Mouse (Mus musculus) effector memory CD4-positive, alpha-beta T cell, adult 5 months (primary cell): ENCODE results near the gene Gm13769. TPM values are rescaled to one million over a fixed set of nuclear protein-coding genes. Genes with fewer than 3 reads are reported as not detected.

Source experiments
- polyA plus RNA-seq: library from polyadenylated mRNA; unstranded; fragments of 100-300 nt; shearing (Covaris generic); gene quantifications from one replicate; pipeline ENCODE4 v1.2.1, GENCODE M21; 2017

Gene Gm13769
- not detected for polyA plus RNA-seq

DNA sequence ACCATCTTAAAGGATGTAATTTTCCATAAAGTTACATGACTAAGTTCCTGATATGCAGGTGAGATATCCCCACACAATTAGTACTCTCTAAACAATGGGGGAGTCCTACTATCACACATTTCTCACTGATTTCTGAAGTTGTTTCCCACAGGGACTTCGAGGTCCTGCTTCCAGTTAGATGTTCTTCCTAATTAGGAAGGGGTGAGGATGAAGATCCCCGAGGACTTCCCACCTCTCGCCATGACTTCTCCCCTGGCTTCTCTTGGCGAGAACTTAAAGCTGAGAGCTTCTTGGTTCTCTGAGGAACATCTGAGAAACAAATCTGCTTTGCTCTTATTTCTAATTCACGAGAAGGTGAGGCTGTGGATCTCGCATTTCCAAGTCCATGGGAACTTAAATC is at the start of gene Gm13769:
Gene Gm13769, plus strand, starts transcription at position 301 of the 400 bp plus-strand sequence.

DNA sequence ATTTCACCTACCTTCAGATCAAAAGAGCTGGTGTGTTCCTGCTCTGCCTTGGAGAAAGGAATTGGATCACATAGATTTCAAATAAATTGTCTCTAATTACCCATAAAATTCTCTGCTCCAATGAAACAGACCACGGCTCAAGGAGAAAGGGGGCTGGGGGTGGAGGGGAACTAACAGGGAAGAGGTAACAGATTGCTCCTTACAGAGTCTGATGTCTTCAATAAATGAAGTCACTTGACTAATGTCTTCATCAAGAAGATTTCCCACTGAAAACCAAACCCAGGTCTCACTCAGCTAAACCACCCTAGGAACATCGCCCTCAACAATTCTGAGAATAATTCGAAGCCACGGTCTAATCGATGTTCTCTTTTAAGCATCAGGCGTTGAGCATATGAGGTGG is 29.3 kb upstream of the Gm13769 start, which contains the start of gene Olfr1272:
Gene Olfr1272, minus strand, starts transcription at position 101 of the 400 bp plus-strand sequence.

Other genes starting within 250 kb of the Gm13769 start
- gene Olfr1269, start 200.8 kb upstream of the Gm13769 start, polyA plus RNA-seq: 0.50 TPM
- not detected for gene Olfr32, start 179.9 kb upstream of the Gm13769 start, polyA plus RNA-seq
- gene Olfr1270, start 169.1 kb upstream of the Gm13769 start, polyA plus RNA-seq: not detected
- gene Olfr1506, start 97.7 kb upstream of the Gm13769 start, polyA plus RNA-seq: not detected
- gene Olfr142, start 64.6 kb upstream of the Gm13769 start, polyA plus RNA-seq: not detected
- 0.07 TPM for gene Olfr1271, start 51.2 kb upstream of the Gm13769 start, polyA plus RNA-seq
- not detected for gene Olfr1272, start 29.4 kb upstream of the Gm13769 start, polyA plus RNA-seq
- not detected for gene Olfr1274-ps, start 76.5 kb downstream of the Gm13769 start, polyA plus RNA-seq